Comparison of ENCODE assay signal across 25 mouse cellular contexts in genomic region chr9:8760876-8761275, GRCm38 (mm10).
DNase-seq lines count a peak whose midpoint lies in the region; ATAC-seq and TF ChIP-seq lines count a peak whose summit lies in the region.
"Had no signal": no experiment of that assay in that cellular context is flagged by ENCODE, and none has a peak within 500 bp of the region (broad histone marks: within the 10 kb centered on the region; RNA-seq: fewer than 3 reads in every experiment).

No protein-coding gene starts in this region.

- WGBS in midbrain, postnatal 0 days, result 64% methylated on average over 1 of the region's 1 CpGs
- WGBS in midbrain, embryonic 13.5 days, result 65% methylated on average over 1 of the region's 1 CpGs

- H3K9me3 ChIP-seq in midbrain, postnatal 0 days (ENCODE audit: low read length), result no peaks in the 10 kb centered on the region
- no peaks in the 10 kb centered on the region for H3K9me3 ChIP-seq in midbrain, embryonic 13.5 days
- H3K9me3 ChIP-seq: embryonic facial prominence, embryonic 13.5 days; forebrain, embryonic 13.5 days; heart, embryonic 10.5 days; hindbrain, embryonic 15.5 days had no signal

- no peak for ATAC-seq in midbrain, postnatal 0 days (ENCODE audit: low FRiP score)
- no peak for ATAC-seq in midbrain, embryonic 13.5 days
- ATAC-seq: activated CD4-positive, CD25-positive, alpha-beta regulatory T cell, adult 4 months; forebrain, embryonic 13.5 days; inflammation-experienced regulatory T-cells, adult 6 months; intestine, postnatal 0 days; Patski had no signal

- H3K27ac ChIP-seq in midbrain, postnatal 0 days (ENCODE audit: low read depth, low read length), result no peak overlapping the region
- H3K27ac ChIP-seq in midbrain, embryonic 13.5 days, result no peak overlapping the region
- H3K27ac ChIP-seq: embryonic facial prominence, embryonic 13.5 days; forebrain, embryonic 13.5 days; gastrocnemius, adult 2 months; heart, embryonic 10.5 days; hindbrain, embryonic 15.5 days had no signal

- H3K4me3 ChIP-seq in midbrain, postnatal 0 days (ENCODE audit: low read depth, low read length), result no peak overlapping the region
- no peak overlapping the region for H3K4me3 ChIP-seq in midbrain, embryonic 13.5 days (replicated peaks)
- H3K4me3 ChIP-seq: embryonic facial prominence, embryonic 13.5 days; forebrain, embryonic 13.5 days; gastrocnemius, adult 2 months; heart, embryonic 10.5 days; hindbrain, embryonic 15.5 days had no signal

- no peak overlapping the region for H3K9ac ChIP-seq in midbrain, postnatal 0 days (replicated peaks; ENCODE audit: low read length, poor library complexity, severe bottlenecking)
- no peak overlapping the region for H3K9ac ChIP-seq in midbrain, embryonic 13.5 days (replicated peaks)
- H3K9ac ChIP-seq: embryonic facial prominence, embryonic 13.5 days; forebrain, embryonic 13.5 days; hindbrain, embryonic 15.5 days had no signal

- no peaks in the 10 kb centered on the region for H3K36me3 ChIP-seq in midbrain, postnatal 0 days (ENCODE audit: insufficient read depth, low read length)
- H3K36me3 ChIP-seq in midbrain, embryonic 13.5 days, result no peaks in the 10 kb centered on the region
- H3K36me3 ChIP-seq: embryonic facial prominence, embryonic 13.5 days; heart, embryonic 10.5 days; hindbrain, embryonic 15.5 days had no signal

- no peak for TF ChIP-seq CTCF in midbrain, postnatal 0 days (IDR thresholded peaks at IDR 0.05)

- H3K27me3 ChIP-seq in midbrain, postnatal 0 days (ENCODE audit: insufficient read depth, low read length), result no peaks in the 10 kb centered on the region
- H3K27me3 ChIP-seq in midbrain, embryonic 13.5 days, result no peaks in the 10 kb centered on the region
- H3K27me3 ChIP-seq: CH12.LX; embryonic facial prominence, embryonic 13.5 days; forebrain, embryonic 13.5 days; hindbrain, embryonic 15.5 days; Patski had no signal

- peak; percentile 13 to 19 for DNase-seq in cerebellum, postnatal 10 days
- no peak for DNase-seq in cerebellum, postnatal 36 days
- peak; percentile 40 for DNase-seq in midbrain, postnatal 0 days (ENCODE audit: low spot score)
- peak; percentile 45 to 51 for DNase-seq in adrenal gland, postnatal 36 days
- no peak for DNase-seq in left cerebral cortex, adult 9 months (ENCODE audit: low spot score in 2 of 2)
- no peak for DNase-seq in thymus, postnatal 0 days (ENCODE audit: low spot score)
- DNase-seq: cerebellum, adult 11 months; cerebellum, adult 8-10 months; cerebellum, postnatal 25 days; gastrocnemius, adult 2 months; gastrocnemius, postnatal 36 days; heart, adult 18-20 months; heart, postnatal 10 days; heart, postnatal 4 days; kidney, adult 8-10 months had no signal

- H3K4me1 ChIP-seq in midbrain, postnatal 0 days (ENCODE audit: insufficient read depth, low read length), result no peaks in the 10 kb centered on the region
- no peaks in the 10 kb centered on the region for H3K4me1 ChIP-seq in midbrain, embryonic 13.5 days (replicated peaks)
- H3K4me1 ChIP-seq: embryonic facial prominence, embryonic 13.5 days; forebrain, embryonic 13.5 days; heart, embryonic 10.5 days; hindbrain, embryonic 15.5 days had no signal

- H3K4me2 ChIP-seq in midbrain, postnatal 0 days (ENCODE audit: low read depth, low read length, poor library complexity, severe bottlenecking), result no peak overlapping the region
- no peak overlapping the region for H3K4me2 ChIP-seq in midbrain, embryonic 13.5 days (replicated peaks)
- H3K4me2 ChIP-seq: embryonic facial prominence, embryonic 13.5 days; forebrain, embryonic 13.5 days; hindbrain, embryonic 15.5 days had no signal

Comparison
In these comparisons a context has a peak if more than half of its experiments do, and no peak if none do; other contexts are left out.
1. DNase-seq: peak in cerebellum, postnatal 10 days (2 of 2), midbrain, postnatal 0 days (single experiment) and adrenal gland, postnatal 36 days (2 of 2); none in cerebellum, postnatal 36 days (0 of 2), left cerebral cortex, adult 9 months (0 of 2) and thymus, postnatal 0 days (single experiment).